Mouse (Mus musculus) heart, adult 2 months (tissue): Measurements from ENCODE around the gene Gm29427.

Experiments
- CTCF ChIP-seq: fragments of 200-600 bp; IDR thresholded peaks from 2 replicates; pipeline ENCODE4 v1.8.1; 2022; ENCODE audit warnings: antibody characterized with exemption, mild to moderate bottlenecking, moderate library complexity
- EP300 ChIP-seq: fragments of 200-500 bp; IDR thresholded peaks from 2 replicates; pipeline ENCODE4 v1.6.1; 2011; ENCODE audit warnings: low read depth, low read length, control low read depth; ENCODE audit not compliant: insufficient read depth
- POLR2A ChIP-seq: fragments of 200-500 bp; IDR thresholded peaks from 2 replicates; pipeline ENCODE4 v1.6.1; 2011; ENCODE audit warnings: mild to moderate bottlenecking, low read depth, low read length, control low read depth; ENCODE audit not compliant: insufficient read depth

DNA sequence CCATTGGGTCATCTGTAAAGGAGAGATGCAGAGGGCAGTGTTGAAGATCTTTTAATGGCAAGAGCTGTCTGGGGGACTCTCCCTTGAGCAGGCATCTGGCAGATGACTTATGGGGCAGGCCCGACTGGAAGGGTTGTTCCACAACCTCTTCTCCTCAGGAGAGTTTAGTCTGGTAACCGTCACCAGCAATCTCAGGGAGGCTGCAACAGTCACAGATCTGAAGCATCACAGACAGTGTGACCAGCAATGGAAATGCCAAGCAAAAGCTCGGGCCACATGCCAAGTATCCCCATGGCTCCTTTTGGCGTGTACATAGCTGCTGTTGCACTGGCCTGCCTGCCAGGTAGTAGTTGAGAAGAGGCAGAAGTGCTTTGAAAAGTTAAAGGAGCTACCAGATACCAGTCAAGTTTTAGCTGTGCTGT lies 24.6 kb upstream of the Gm29427 start:
- TF ChIP-seq CTCF, result no peak
- TF ChIP-seq POLR2A, result no peak
- no peak for TF ChIP-seq EP300
